Comparison of ENCODE assay signal across 7 mouse cellular contexts in genomic region chr11:101658751-101659558, GRCm38 (mm10). TPM values are rescaled to one million over a fixed set of nuclear protein-coding genes. Genes with fewer than 3 reads are reported as not detected.
A peak's percentile ranks its signal among the peaks of the same experiment; 100 is the strongest.
DNase-seq lines count a peak whose midpoint lies in the region; ATAC-seq and TF ChIP-seq lines count a peak whose summit lies in the region.

No protein-coding gene starts in this region.

- peaks cover 41% of the 10 kb centered on the region for H3K27me3 ChIP-seq in CH12.LX (replicated peaks)
- no peaks in the 10 kb centered on the region for H3K27me3 ChIP-seq in embryonic facial prominence, embryonic 11.5 days (ENCODE audit: control insufficient read depth, insufficient read depth, low read length)
- H3K27me3 ChIP-seq in heart, embryonic 15.5 days = 0 out of 2 replicates have a peak, but pooled peaks cover 3% of the 10 kb centered on the region

- peak; percentile 82 for TF ChIP-seq RAD21 in CH12.LX (IDR thresholded peaks at IDR 0.05; ENCODE audit: low read depth, low read length)

- TF ChIP-seq POLR2A in CH12.LX (IDR thresholded peaks at IDR 0.05; ENCODE audit: low read depth, low read length) = peak; percentile 39; the same call in 1 of the 2 replicates

- TF ChIP-seq CTCF in CH12.LX (conservative IDR thresholded peaks at IDR 0.05 in 1 of 2, IDR thresholded peaks at IDR 0.05 in 1 of 2; ENCODE audit: low read depth in 2 of 2, low read length in 2 of 2) = peak; percentile 46 to 97

- in situ Hi-C loops in CH12.LX (cut with MboI; ENCODE audit: low pct_ligation_motif_present, low pct_unique_long_range_greater_than_20kb, low sequenced_read_pairs) = no loop called here

- H3K4me3 ChIP-seq in CH12.LX (replicated peaks in 1 of 3; ENCODE audit: low read depth in 2 of 3, low read length in 2 of 3, poor library complexity in 1 of 3) = no peak overlapping the region
- H3K4me3 ChIP-seq in embryonic facial prominence, embryonic 11.5 days (ENCODE audit: low read depth, low read length) = no peak overlapping the region
- peak overlapping the region; percentile 9; the same call in 1 of the 2 replicates for H3K4me3 ChIP-seq in heart, embryonic 15.5 days

- H3K9me3 ChIP-seq in CH12.LX (replicated peaks; ENCODE audit: low read length) = peaks cover 7% of the 10 kb centered on the region
- H3K9me3 ChIP-seq in embryonic facial prominence, embryonic 11.5 days (replicated peaks; ENCODE audit: control insufficient read depth, low read length) = no peaks in the 10 kb centered on the region
- H3K9me3 ChIP-seq in heart, embryonic 15.5 days (replicated peaks) = no peaks in the 10 kb centered on the region

- ATAC-seq in activated CD4-positive, CD25-positive, alpha-beta regulatory T cell, adult 4 months = peak; percentile 47
- ATAC-seq in embryonic facial prominence, embryonic 11.5 days (replicated peaks; ENCODE audit: insufficient number of reproducible peaks, low FRiP score, low TSS enrichment, low read depth) = no peak; the same call in 1 of the 2 replicates
- ATAC-seq in heart, embryonic 15.5 days (replicated peaks; ENCODE audit: insufficient number of reproducible peaks, insufficient read depth, low FRiP score, low read depth) = no peak

- H3K27ac ChIP-seq in CH12.LX (ENCODE audit: insufficient read depth, low read depth) = no peak overlapping the region; the same call in 1 of the 2 replicates
- H3K27ac ChIP-seq in embryonic facial prominence, embryonic 11.5 days (replicated peaks; ENCODE audit: low read depth, low read length) = no peak overlapping the region
- peak overlapping the region; percentile 88 for H3K27ac ChIP-seq in heart, embryonic 15.5 days

- WGBS in embryonic facial prominence, embryonic 11.5 days = 36% methylated on average over 10 of the region's 10 CpGs
- WGBS in heart, embryonic 15.5 days = 29% methylated on average over 10 of the region's 10 CpGs

- H3K36me3 ChIP-seq in CH12.LX (replicated peaks in 1 of 2; ENCODE audit: control insufficient read depth in 1 of 2, insufficient read depth in 1 of 2, low read length in 1 of 2) = no peaks in the 10 kb centered on the region
- H3K36me3 ChIP-seq in embryonic facial prominence, embryonic 11.5 days (replicated peaks; ENCODE audit: control insufficient read depth, insufficient read depth, low read depth, low read length) = no peaks in the 10 kb centered on the region
- no peaks in the 10 kb centered on the region for H3K36me3 ChIP-seq in heart, embryonic 15.5 days

- H3K79me2 ChIP-seq in CH12.LX (replicated peaks; ENCODE audit: control insufficient read depth, extremely low read depth, insufficient read depth, poor library complexity, severe bottlenecking) = no peaks in the 10 kb centered on the region

- peak; percentile 97 for DNase-seq in CH12.LX (ENCODE audit: extremely low read depth)
- DNase-seq in embryonic facial prominence, embryonic 11.5 days (ENCODE audit: low spot score) = peak; percentile 87
- DNase-seq in kidney, postnatal 36 days = peak; percentile 67 to 80
- DNase-seq in lung, postnatal 10 days = peak; percentile 81
- DNase-seq in right cerebral cortex, adult 2 months (ENCODE audit: low spot score in 2 of 2) = peak; percentile 72 to 74

- peaks cover 4 to 20% of the 10 kb centered on the region in 2 experiments; a peak in 3 of 4 replicates for H3K4me1 ChIP-seq in CH12.LX (ENCODE audit: control insufficient read depth in 1 of 2, insufficient read depth in 2 of 2)
- no peaks in the 10 kb centered on the region for H3K4me1 ChIP-seq in embryonic facial prominence, embryonic 11.5 days (ENCODE audit: control insufficient read depth, insufficient read depth, low read length)
- H3K4me1 ChIP-seq in heart, embryonic 15.5 days (replicated peaks) = peaks cover 6% of the 10 kb centered on the region

- TF ChIP-seq EP300 in CH12.LX (IDR thresholded peaks at IDR 0.05; ENCODE audit: low read length) = no peak

- H3K9ac ChIP-seq in CH12.LX (ENCODE audit: insufficient read depth, low read depth) = no peak overlapping the region
- no peak overlapping the region for H3K9ac ChIP-seq in embryonic facial prominence, embryonic 11.5 days (replicated peaks; ENCODE audit: low read length)
- 0 out of 2 replicates have a peak overlapping the region, but pooled peaks have one; percentile 25 for H3K9ac ChIP-seq in heart, embryonic 15.5 days

- dilution Hi-C loops in CH12.LX (cut with MboI; ENCODE audit: extremely low pct_ligation_motif_present, extremely low pct_unique_long_range_greater_than_20kb, low sequenced_read_pairs) = no loop called here

- peak overlapping the region; percentile 9; the same call in 1 of the 2 replicates for H3K4me2 ChIP-seq in CH12.LX (ENCODE audit: insufficient read depth, low read depth, poor library complexity, severe bottlenecking)
- H3K4me2 ChIP-seq in embryonic facial prominence, embryonic 11.5 days (ENCODE audit: low read depth, low read length) = no peak overlapping the region
- peak overlapping the region; percentile 15; the same call in 1 of the 2 replicates for H3K4me2 ChIP-seq in heart, embryonic 15.5 days

TF ChIP-seq in CH12.LX, 34 proteins besides CTCF, POLR2A, EP300 and RAD21:
- TF ChIP-seq PAX5 (IDR thresholded peaks at IDR 0.05; ENCODE audit: low read length) (no peak), E2F4 (IDR thresholded peaks at IDR 0.05; ENCODE audit: insufficient replicate concordance, low read depth, low read length) (peak; percentile 9; the same call in 1 of the 2 replicates), ZC3H11A (IDR thresholded peaks at IDR 0.05; ENCODE audit: low read depth, low read length) (peak; percentile 59; the same call in 1 of the 2 replicates), POLR2AphosphoS2 (IDR thresholded peaks at IDR 0.05; ENCODE audit: low read depth, low read length) (peak; percentile 52; the same call in 1 of the 2 replicates), MAX (IDR thresholded peaks at IDR 0.05; ENCODE audit: low read length) (peak; percentile 4; the same call in 1 of the 2 replicates), MYC (IDR thresholded peaks at IDR 0.05; ENCODE audit: low read depth, low read length) (peak; percentile 73; the same call in 1 of the 2 replicates), SIN3A (IDR thresholded peaks at IDR 0.05; ENCODE audit: low read length) (0 out of 2 replicates have a peak, but pooled peaks have one; percentile 61), SMC3 (IDR thresholded peaks at IDR 0.05; ENCODE audit: low read depth, low read length) (peak; percentile 94), TCF12 (IDR thresholded peaks at IDR 0.05; ENCODE audit: low read depth, low read length) (peak; percentile 11; the same call in 1 of the 2 replicates), MAFK (IDR thresholded peaks at IDR 0.05; ENCODE audit: insufficient replicate concordance, low read length) (no peak), USF1 (IDR thresholded peaks at IDR 0.05; ENCODE audit: low read depth, low read length) (no peak), JUND (conservative IDR thresholded peaks at IDR 0.05; ENCODE audit: low read depth, low read length) (peak; percentile 68), MEF2A (IDR thresholded peaks at IDR 0.05; ENCODE audit: borderline replicate concordance, low read depth, low read length) (peak; percentile 36; the same call in 1 of the 2 replicates), ZMIZ1 (IDR thresholded peaks at IDR 0.05; ENCODE audit: low read depth, low read length) (peak; percentile 74), MXI1 (IDR thresholded peaks at IDR 0.05; ENCODE audit: low read depth, low read length) (0 out of 2 replicates have a peak, but pooled peaks have one; percentile 11), NELFE (IDR thresholded peaks at IDR 0.05; ENCODE audit: low read depth, low read length) (no peak; the same call in 1 of the 2 replicates)

RNA-seq across cellular contexts. Expression of gene Arl4d, which starts 6.4 kb away (rescaled TPM):
- total RNA-seq in CH12.LX (2012; rRNA removed) (0.81 and 1.1 TPM in 2 replicates), CH12.LX (2014; rRNA removed) (0.59 and 0.68 TPM in 2 replicates)
- polyA plus RNA-seq in CH12.LX (2012; ENCODE audit: insufficient read length, low read depth) = 1.1 and 1.2 TPM in 2 replicates
- under 1 TPM; 0.32 to 0.36 TPM for polyA plus RNA-seq in activated CD4-positive, CD25-positive, alpha-beta regulatory T cell, adult 4 months (2017; shearing (Covaris generic))
- 2.8 and 4.3 TPM in 2 replicates for polyA plus RNA-seq in embryonic facial prominence, embryonic 11.5 days (2014; fragmentation: Nextera tagmentation; extraction: Ambion mirVana)
- 6.1 and 7.2 TPM in 2 replicates for polyA plus RNA-seq in heart, embryonic 15.5 days (2015; fragmentation: Nextera tagmentation; extraction: Ambion mirVana)

RNA-seq across cellular contexts. Expression of gene Rdm1, which starts 32.0 kb away (rescaled TPM):
- 22.2 and 28.5 TPM in 2 replicates for total RNA-seq in CH12.LX (2012; rRNA removed)
- total RNA-seq in CH12.LX (2014; rRNA removed) = 18.5 and 19.2 TPM in 2 replicates
- polyA plus RNA-seq in CH12.LX (2012; ENCODE audit: insufficient read length, low read depth) = 9.6 and 12.3 TPM in 2 replicates
- polyA plus RNA-seq in activated CD4-positive, CD25-positive, alpha-beta regulatory T cell, adult 4 months (2017; shearing (Covaris generic)) = 100 to 1,000 TPM in 1 of 2 experiments, 10 to 100 TPM in 1; 65.1 to 101 TPM
- 37.3 and 43.0 TPM in 2 replicates for polyA plus RNA-seq in embryonic facial prominence, embryonic 11.5 days (2014; fragmentation: Nextera tagmentation; extraction: Ambion mirVana)
- 45.6 and 46.4 TPM in 2 replicates for polyA plus RNA-seq in heart, embryonic 15.5 days (2015; fragmentation: Nextera tagmentation; extraction: Ambion mirVana)

RNA-seq across cellular contexts. Expression of gene Gm11634, which starts 59.9 kb away (rescaled TPM):
- not detected in 2 replicates for total RNA-seq in CH12.LX (2012; rRNA removed)
- total RNA-seq in CH12.LX (2014; rRNA removed) = not detected in 2 replicates
- not detected in 2 replicates for polyA plus RNA-seq in CH12.LX (2012; ENCODE audit: insufficient read length, low read depth)
- polyA plus RNA-seq in activated CD4-positive, CD25-positive, alpha-beta regulatory T cell, adult 4 months (2017; shearing (Covaris generic)) = not detected
- polyA plus RNA-seq in embryonic facial prominence, embryonic 11.5 days (2014; fragmentation: Nextera tagmentation; extraction: Ambion mirVana) = not detected in 2 replicates
- polyA plus RNA-seq in heart, embryonic 15.5 days (2015; fragmentation: Nextera tagmentation; extraction: Ambion mirVana) = not detected in 2 replicates
